Mouse (Mus musculus) erythroblast, embryonic 14.5 days (primary cell): ENCODE results near the gene Txnip.

Experiments used
- GATA1 ChIP-seq: IDR thresholded peaks from 2 replicates; pipeline ENCODE4 v1.6.1; 2012; ENCODE audit warnings: low read length, inconsistent platforms, mixed read lengths
- TAL1 ChIP-seq: IDR thresholded peaks from 3 replicates; pipeline ENCODE4 v1.6.1; 2012; ENCODE audit warnings: low read length, inconsistent platforms, mixed read lengths

GRCm38 (mm10) chr3:96566661-96567450, 9.1 kb downstream of the Txnip start:
- TF ChIP-seq GATA1 (no peak), TAL1 (no peak)
